Mouse (Mus musculus) neural tube, embryonic 11.5 days (tissue): Measurements from ENCODE around the gene Jazf1. TPM values are rescaled to one million over a fixed set of nuclear protein-coding genes. Genes with fewer than 3 reads are reported as not detected.

ENCODE experiments used
- ATAC-seq: fragments of 200-750 bp; cut with Nextera tagmentation; 2 replicates; pipeline ENCODE4 v1.8.0; 2017; ENCODE audit warnings: moderate number of reproducible peaks, mild to moderate bottlenecking, moderate TSS enrichment, moderate library complexity; ENCODE audit not compliant: insufficient read depth, low FRiP score, low TSS enrichment
- DNase-seq: peaks from one replicate; pipeline ENCODE4 v3.0.0-alpha.2; 2015; ENCODE audit warnings: low spot score
- H3K27ac ChIP-seq: fragments of 300-500 bp; sonication (generic); 2 replicates; pipeline ENCODE4 v1.5.1; 2014; ENCODE audit warnings: low read depth, mild to moderate bottlenecking, low read length
- H3K27me3 ChIP-seq: fragments of 300-500 bp; sonication (generic); 2 replicates; pipeline ENCODE4 v1.6.1; 2014; ENCODE audit warnings: mild to moderate bottlenecking, low read length, mixed read lengths; ENCODE audit not compliant: control insufficient read depth, insufficient read depth
- H3K36me3 ChIP-seq: fragments of 300-500 bp; sonication (generic); 2 replicates; pipeline ENCODE4 v1.6.1; 2014; ENCODE audit warnings: mild to moderate bottlenecking, low read length, moderate library complexity, mixed read lengths; ENCODE audit not compliant: control insufficient read depth, insufficient read depth
- H3K4me1 ChIP-seq: fragments of 300-500 bp; sonication (generic); 2 replicates; pipeline ENCODE4 v1.6.1; 2014; ENCODE audit warnings: low read length, mixed read lengths; ENCODE audit not compliant: control insufficient read depth, insufficient read depth
- H3K4me2 ChIP-seq: fragments of 300-500 bp; sonication (generic); 2 replicates; pipeline ENCODE4 v1.6.1; 2014; ENCODE audit warnings: low read depth, mild to moderate bottlenecking, moderate library complexity
- H3K4me3 ChIP-seq: fragments of 300-500 bp; sonication (generic); 2 replicates; pipeline ENCODE4 v1.5.1; 2014; ENCODE audit warnings: low read depth, low read length
- H3K9ac ChIP-seq: fragments of 300-500 bp; sonication (generic); 2 replicates; pipeline ENCODE4 v1.6.1; 2014; ENCODE audit warnings: mild to moderate bottlenecking, low read length
- H3K9me3 ChIP-seq: fragments of 300-500 bp; sonication (generic); 2 replicates; pipeline ENCODE4 v1.6.1; 2016; ENCODE audit warnings: low read length; ENCODE audit not compliant: control insufficient read depth
- WGBS: fragments of 180-500 bp; shearing (Covaris S2); extraction: QIAGEN DNeasy Blood & Tissue Kit; methylation state at CpG from one replicate; pipeline ENCODE4 v1.1.7; 2014; 5-methylcytosine and 5-hydroxymethylcytosine counted together
- polyA plus RNA-seq: library from polyadenylated mRNA; unstranded; fragments of >200 nt; fragmentation: Nextera tagmentation; extraction: Ambion mirVana; gene quantifications from 2 replicates; pipeline ENCODE4 v1.2.1, GENCODE M21; 2014

Gene Jazf1
- polyA plus RNA-seq, 1 experiment from 2014 or later = 11.0 TPM

GRCm38 (mm10) chr6:52919442-52919841 is 149.0 kb downstream of the Jazf1 start:
- WGBS = 80% methylated on average over 7 of the region's 7 CpGs
- Histone ChIP-seq H3K4me3 (no peak overlapping the region), H3K4me2 (no peak overlapping the region), H3K4me1 (no peaks in the 10 kb centered on the region), H3K27ac (no peak overlapping the region), H3K9me3 (no peaks in the 10 kb centered on the region), H3K36me3 (no peaks in the 10 kb centered on the region), H3K9ac (no peak overlapping the region), H3K27me3 (no peaks in the 10 kb centered on the region; the same call in 1 of the 2 replicates)
- DNase-seq (no peak), ATAC-seq (no peak)

DNA sequence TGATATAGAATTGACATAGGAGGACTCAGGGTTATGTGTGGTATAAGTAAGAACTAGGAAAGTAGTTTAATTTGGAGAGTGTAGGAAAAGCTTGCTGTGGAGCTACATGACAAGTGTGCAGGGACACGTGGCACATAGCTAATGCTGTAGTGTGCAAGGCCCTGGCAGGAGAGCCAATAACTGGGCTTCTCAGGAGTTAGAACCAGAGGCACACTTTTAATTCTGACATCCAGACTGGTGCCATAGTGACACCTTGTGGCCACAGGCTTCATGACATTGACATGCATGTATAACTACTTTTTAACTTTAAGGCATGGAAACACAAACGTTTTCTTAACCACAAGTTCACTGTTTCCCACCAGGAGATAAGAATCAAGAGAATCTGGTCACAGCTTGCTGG is 149.5 kb downstream of the Jazf1 start:
- 4% methylated on average over 2 of the region's 2 CpGs for WGBS
- Histone ChIP-seq H3K4me3 (no peak overlapping the region), H3K4me2 (no peak overlapping the region), H3K36me3 (no peaks in the 10 kb centered on the region), H3K9me3 (no peaks in the 10 kb centered on the region), H3K27me3 (no peaks in the 10 kb centered on the region; the same call in 1 of the 2 replicates), H3K4me1 (no peaks in the 10 kb centered on the region), H3K9ac (no peak overlapping the region), H3K27ac (no peak overlapping the region)
- ATAC-seq (no peak), DNase-seq (peak; percentile 78)

DNA sequence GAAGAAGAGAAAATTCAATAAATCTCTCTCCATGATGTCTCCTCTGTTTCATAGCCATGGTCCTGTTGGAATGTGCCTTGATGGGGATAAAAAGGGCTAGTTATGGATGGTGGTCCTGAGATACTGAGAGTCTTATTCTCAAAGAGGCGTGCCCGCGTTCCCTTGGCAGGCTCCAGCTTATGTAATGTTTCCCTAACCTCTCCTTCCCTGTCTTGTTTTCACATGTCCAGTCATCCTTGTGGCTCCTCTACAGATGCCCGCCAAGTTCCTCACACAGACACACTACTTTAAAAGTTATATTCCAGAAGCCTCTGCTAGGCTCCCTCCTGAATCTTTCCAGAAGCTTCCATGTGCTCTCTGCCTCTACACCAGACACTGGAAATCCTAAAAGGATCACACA is 151.0 kb downstream of the Jazf1 start:
- Histone ChIP-seq H3K9ac (no peak overlapping the region), H3K27me3 (no peaks in the 10 kb centered on the region; the same call in 1 of the 2 replicates), H3K9me3 (no peaks in the 10 kb centered on the region), H3K4me1 (peaks cover 4% of the 10 kb centered on the region; the same call in 1 of the 2 replicates), H3K4me3 (no peak overlapping the region), H3K27ac (no peak overlapping the region), H3K4me2 (no peak overlapping the region), H3K36me3 (no peaks in the 10 kb centered on the region)
- DNase-seq (no peak), ATAC-seq (no peak)
- 87% methylated on average over 4 of the region's 4 CpGs for WGBS

DNA sequence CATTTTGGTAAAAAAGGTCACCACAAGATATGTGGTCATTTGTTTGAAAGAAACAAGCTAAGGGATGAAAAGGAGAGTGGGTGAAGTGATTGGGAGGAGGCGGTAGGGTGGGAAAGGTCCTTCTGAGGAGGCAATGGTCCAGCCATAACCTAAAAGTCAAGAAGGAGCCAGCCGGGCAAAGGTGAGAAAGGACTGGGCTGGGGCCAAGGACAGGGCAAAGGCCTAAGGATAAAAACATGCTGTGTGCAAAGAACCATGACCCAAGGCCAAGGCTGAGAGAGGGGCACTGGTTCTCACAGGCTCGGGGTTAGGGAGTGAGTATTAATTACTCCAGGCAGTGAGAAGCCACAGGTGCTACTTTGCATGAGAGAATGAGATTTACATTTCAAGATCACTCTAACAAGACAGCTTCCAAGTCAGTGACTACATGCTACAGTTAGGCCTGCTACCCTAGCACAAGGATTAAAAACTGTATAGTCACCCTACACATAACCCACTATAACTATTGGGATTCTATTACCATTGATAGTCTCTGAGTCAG is 151.5 kb downstream of the Jazf1 start:
- no peak for ATAC-seq
- WGBS = 61% methylated on average over 3 of the region's 3 CpGs

DNA sequence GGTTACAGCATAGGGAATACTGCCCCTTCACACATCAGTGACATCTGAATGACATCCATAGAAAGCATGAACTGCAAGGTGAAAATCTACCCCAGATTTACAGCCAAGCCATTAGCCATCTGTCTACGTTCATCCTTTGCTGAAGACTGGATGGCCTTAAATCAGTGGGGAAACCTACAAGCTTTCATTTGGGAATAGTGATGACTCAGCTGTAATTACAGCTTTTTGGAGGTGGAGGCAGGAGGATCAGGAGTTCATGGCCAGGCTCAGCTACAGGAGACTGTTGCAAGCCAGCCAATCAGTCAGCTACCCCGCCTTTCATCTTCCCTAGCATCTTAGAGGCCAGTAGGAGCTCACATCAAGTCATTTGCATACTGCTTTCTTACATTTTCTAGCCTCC is 153.5 kb downstream of the Jazf1 start:
- Histone ChIP-seq H3K4me3 (no peak overlapping the region), H3K27ac (no peak overlapping the region), H3K4me2 (no peak overlapping the region), H3K9ac (no peak overlapping the region), H3K27me3 (no peaks in the 10 kb centered on the region; the same call in 1 of the 2 replicates), H3K4me1 (peaks cover 5% of the 10 kb centered on the region; the same call in 1 of the 2 replicates), H3K9me3 (no peaks in the 10 kb centered on the region), H3K36me3 (no peaks in the 10 kb centered on the region)
- WGBS = 61% methylated on average over 2 of the region's 2 CpGs
- DNase-seq = no peak
- no peak for ATAC-seq

More for the DNA sequence above, 151.5 kb downstream of the Jazf1 start:
- no peak overlapping the region for H3K27ac ChIP-seq
- no peak overlapping the region for H3K9ac ChIP-seq
- H3K27me3 ChIP-seq = no peaks in the 10 kb centered on the region; the same call in 1 of the 2 replicates
- no peak overlapping the region for H3K4me3 ChIP-seq
- peaks cover 5% of the 10 kb centered on the region; the same call in 1 of the 2 replicates for H3K4me1 ChIP-seq
- H3K36me3 ChIP-seq = no peaks in the 10 kb centered on the region
- no peaks in the 10 kb centered on the region for H3K9me3 ChIP-seq
- H3K4me2 ChIP-seq = no peak overlapping the region
- no peak for DNase-seq

GRCm38 (mm10) chr6:52912143-52912918 is 156.1 kb downstream of the Jazf1 start:
- no peak for ATAC-seq
- no peak overlapping the region for H3K4me3 ChIP-seq
- whole genome bisulfite sequencing = 79% methylated on average over 5 of the region's 5 CpGs

DNA sequence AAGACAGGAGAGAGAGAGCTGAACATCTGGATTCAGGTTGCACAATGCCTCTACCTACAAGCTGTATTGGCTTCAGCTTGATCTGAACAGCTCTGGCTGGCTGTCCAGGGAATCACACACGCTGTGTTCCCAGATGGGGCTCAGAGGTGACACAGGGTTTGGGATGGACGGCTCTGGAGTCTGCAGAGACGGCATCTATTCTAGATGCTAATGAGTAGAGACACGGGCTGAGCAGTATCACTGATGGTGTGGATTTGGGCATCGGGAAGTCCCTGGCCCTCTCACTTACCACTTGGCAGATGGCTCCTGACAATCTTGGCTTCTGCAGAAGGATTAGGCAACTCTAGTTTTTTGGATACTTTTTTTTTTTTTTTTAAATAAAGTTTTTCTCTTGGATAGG is 161.6 kb downstream of the Jazf1 start:
- no peaks in the 10 kb centered on the region for H3K27me3 ChIP-seq
- H3K4me3 ChIP-seq = no peak overlapping the region
- no peaks in the 10 kb centered on the region for H3K36me3 ChIP-seq
- DNase-seq (no peak), ATAC-seq (no peak)
- no peak overlapping the region for H3K9ac ChIP-seq
- H3K27ac ChIP-seq = no peak overlapping the region
- 80% methylated on average over 5 of the region's 5 CpGs for WGBS
- no peaks in the 10 kb centered on the region for H3K9me3 ChIP-seq
- H3K4me1 ChIP-seq = no peaks in the 10 kb centered on the region; the same call in 1 of the 2 replicates
- no peak overlapping the region for H3K4me2 ChIP-seq

More at GRCm38 (mm10) chr6:52912143-52912918, 156.1 kb downstream of the Jazf1 start:
- H3K27me3 ChIP-seq = no peaks in the 10 kb centered on the region
- H3K27ac ChIP-seq = no peak overlapping the region
- no peak for DNase-seq
- H3K36me3 ChIP-seq = no peaks in the 10 kb centered on the region
- H3K4me1 ChIP-seq = peaks cover 5% of the 10 kb centered on the region; the same call in 1 of the 2 replicates
- H3K9me3 ChIP-seq = no peaks in the 10 kb centered on the region
- H3K4me2 ChIP-seq = no peak overlapping the region
- no peak overlapping the region for H3K9ac ChIP-seq

DNA sequence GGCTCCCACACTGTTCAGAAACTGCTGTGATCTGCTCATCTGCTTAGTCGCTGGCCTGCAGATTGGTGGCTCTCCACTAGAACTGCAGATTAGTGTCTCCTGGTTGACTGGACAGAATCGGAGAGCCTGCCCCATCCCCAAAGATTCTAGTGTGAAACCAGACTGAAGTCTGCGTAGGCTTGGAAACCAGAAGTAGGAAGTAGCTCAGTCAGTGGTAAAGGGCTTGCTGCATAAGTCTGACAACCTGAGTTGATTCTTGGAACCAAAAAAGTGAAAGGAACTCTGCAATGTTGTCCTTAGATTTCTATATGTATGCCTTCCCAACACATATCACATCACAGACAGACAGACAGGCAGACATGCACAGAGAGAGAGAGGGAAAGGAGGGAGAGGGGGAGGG is 163.3 kb downstream of the Jazf1 start:
- DNase-seq = no peak
- H3K9ac ChIP-seq = no peak overlapping the region

More for the DNA sequence above, 163.3 kb downstream of the Jazf1 start:
- Histone ChIP-seq H3K4me3 (no peak overlapping the region), H3K4me1 (no peaks in the 10 kb centered on the region; the same call in 1 of the 2 replicates), H3K36me3 (no peaks in the 10 kb centered on the region), H3K27me3 (no peaks in the 10 kb centered on the region), H3K4me2 (no peak overlapping the region), H3K9me3 (no peaks in the 10 kb centered on the region), H3K27ac (no peak overlapping the region)
- ATAC-seq = no peak
- WGBS = 84% methylated on average over 3 of the region's 3 CpGs
